Mouse (Mus musculus): Measurements from ENCODE around the gene Hmgb1. TPM values are rescaled to one million over a fixed set of nuclear protein-coding genes. Genes with fewer than 3 reads are reported as not detected.
A peak's percentile ranks its signal among the peaks of the same experiment; 100 is the strongest.

Gene Hmgb1
- polyA plus RNA-seq, 1 experiment from 2014 or later = 414 TPM

DNA sequence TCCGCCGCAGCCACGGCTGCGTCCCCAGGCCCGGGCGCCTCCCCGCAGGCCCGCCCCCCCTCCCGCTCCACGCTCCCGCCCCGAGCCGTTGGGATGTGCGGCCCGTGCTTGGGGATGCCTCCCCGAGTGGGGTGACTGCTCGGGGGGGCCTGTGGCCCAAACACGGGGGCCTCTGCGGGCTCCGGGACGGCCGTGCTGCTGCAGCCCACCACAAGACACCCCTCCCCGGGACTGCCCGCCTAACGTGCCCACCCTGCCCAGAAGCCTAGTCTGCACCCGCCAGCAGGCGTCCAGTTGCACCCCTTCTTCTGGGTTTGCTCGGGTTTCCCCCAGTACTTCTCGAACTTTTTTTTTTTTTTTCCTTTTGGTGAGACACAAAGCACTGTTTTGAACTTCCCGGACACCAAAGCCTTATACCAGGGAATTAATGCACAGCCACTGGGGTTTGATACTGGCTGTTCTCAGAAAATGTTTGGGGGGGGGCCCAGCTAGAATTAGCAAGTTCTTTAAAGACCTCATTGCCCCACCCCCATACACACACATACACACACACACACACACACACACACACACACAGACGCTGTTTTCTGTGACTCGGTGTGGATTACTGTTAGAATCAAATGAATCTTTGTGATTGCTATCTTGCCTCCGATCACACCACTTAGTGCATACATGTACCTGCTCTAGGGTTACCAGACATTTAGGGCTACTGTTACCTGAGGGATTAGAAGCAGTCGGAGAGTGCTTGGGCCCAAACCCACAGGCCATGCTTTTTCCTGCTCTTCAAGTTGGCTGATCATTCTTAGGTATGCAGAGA is 130.7 kb downstream of the Hmgb1 start:
- Histone ChIP-seq H3K27ac (no peak overlapping the region), H3K4me3 (ENCODE audit: inconsistent target) (peak overlapping the region; percentile 3; the same call in 1 of the 2 replicates), H3K36me3 (ENCODE audit: inconsistent target) (no peaks in the 10 kb centered on the region), H3K79me2 (ENCODE audit: inconsistent target) (peaks cover 22% of the 10 kb centered on the region)
- WGBS (ENCODE audit: missing documents) = 11% methylated on average over 19 of the region's 34 CpGs

DNA sequence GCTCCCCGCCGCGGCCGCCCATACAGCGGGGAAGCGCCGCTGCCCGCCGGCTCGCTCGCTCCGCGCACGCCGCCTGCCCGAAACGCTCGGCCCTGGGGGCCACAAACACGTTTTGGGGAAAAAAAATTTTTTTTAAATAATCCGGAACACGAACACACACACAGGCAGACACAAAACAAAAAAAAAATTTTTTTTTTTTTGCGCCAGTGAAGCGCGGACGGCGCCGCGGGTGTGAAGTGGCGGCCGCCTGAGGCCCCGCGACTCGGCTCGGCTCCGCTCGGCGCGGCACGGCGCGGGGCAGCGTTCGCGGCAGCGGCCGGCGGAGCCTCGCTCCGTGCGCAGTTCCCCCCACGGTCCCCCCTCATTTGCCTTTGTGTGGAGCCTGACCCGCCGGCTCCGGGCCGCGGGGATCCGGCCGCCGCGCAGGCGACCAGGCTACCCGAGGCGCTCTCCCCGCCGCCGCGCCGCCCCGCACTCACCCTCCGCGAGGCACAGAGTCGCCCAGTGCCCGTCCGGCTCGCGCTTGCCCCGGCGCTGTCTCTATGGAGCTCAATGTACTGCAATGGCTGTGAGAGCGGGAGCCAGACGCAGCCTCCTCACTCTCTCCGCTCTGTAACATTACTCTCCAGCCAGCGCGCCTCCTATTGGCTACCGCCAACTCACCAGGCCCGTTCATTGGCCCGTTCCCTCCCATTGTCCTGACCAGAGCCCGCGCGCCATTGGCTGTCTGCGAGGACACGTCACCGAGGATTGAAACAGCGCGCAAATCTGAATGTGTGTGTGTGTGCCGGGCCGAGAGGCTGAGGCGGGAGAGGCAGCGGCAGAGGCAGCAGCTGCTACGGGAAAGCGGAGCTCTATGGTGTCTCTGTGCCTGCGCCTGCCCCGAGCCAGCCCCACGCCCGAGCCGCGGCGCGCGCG is 131.6 kb downstream of the Hmgb1 start:
- H3K79me2 ChIP-seq (ENCODE audit: inconsistent target) = peaks cover 22% of the 10 kb centered on the region

DNA sequence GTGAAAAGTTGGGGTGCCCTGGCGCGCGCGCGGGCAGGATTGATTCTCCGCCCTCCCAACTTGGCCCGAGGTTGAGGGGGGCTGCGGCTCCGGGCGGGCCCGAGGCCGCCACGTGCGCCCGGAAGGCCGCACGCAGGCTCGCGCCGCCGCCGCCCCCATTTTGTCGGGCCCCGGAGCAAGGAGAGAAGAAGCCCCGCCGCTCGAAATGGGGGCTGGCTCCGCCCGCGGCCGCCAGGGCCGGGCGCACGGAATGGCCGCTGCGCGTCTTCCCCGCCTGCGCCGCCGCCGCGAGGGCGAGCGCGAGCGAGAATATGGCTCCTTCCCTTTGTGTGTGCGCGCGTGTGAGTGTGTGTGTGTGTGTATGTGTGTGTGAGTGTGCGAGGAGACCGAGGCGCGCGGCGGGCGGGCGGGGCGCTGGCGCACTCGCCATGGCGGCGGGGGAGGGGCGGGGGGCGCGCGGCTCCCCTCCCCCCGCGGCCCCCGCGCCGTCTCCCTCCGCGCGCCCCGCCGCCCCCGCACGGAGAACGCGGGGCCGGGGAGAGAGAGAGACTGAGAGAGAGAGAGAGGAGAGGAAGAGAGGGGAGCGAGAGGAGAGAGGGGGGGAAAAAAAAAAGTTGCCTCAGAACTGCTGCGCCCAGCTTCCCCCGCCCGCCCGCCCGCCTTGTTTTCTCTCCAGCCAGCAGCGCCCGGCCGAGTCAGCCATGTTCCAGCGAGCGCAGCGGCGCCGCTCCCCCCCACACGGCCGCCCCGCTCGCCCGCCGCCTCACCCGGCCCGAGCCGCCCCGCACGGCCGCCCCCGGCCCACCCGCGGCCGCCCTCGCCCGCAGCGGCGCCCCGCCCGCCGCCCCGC is 132.5 kb downstream of the Hmgb1 start:
- Histone ChIP-seq H3K4me3 (ENCODE audit: inconsistent target) (peak overlapping the region; percentile 46), H3K36me3 (ENCODE audit: inconsistent target) (peaks cover 2% of the 10 kb centered on the region; the same call in 1 of the 2 replicates), H3K27ac (peak overlapping the region; percentile 66), H3K79me2 (ENCODE audit: inconsistent target) (peaks cover 22% of the 10 kb centered on the region)
- 0% methylated on average over 16 of the region's 120 CpGs for WGBS (ENCODE audit: missing documents)

More for the DNA sequence above, 131.6 kb downstream of the Hmgb1 start:
- Histone ChIP-seq H3K4me3 (ENCODE audit: inconsistent target) (no peak overlapping the region; the same call in 1 of the 2 replicates), H3K27ac (no peak overlapping the region), H3K36me3 (ENCODE audit: inconsistent target) (no peaks in the 10 kb centered on the region)
- WGBS (ENCODE audit: missing documents) = under 1% methylated on average over 108 of the region's 110 CpGs

DNA sequence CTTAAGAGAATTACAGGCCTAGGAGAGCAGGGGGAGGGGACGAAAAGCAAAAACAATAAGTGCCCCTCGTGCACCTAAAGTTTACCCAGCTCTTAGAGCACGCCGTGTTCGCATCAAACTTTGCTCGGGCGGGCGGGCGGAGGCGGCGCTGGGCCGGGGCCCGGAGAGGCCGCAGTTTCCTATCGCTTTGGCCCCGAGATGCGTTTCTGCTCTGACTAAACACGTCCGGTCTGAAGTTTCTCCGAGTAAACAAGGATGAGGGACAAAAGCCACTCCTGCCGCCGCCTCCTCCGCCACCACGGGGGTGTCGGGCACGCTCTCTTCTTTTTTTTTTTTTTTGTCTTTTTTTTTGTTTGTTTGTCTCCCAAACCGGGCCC is 133.1 kb downstream of the Hmgb1 start:
- Histone ChIP-seq H3K4me3 (ENCODE audit: inconsistent target) (peak overlapping the region; percentile 46), H3K36me3 (ENCODE audit: inconsistent target) (peaks cover 5% of the 10 kb centered on the region; the same call in 1 of the 2 replicates)
- WGBS (ENCODE audit: missing documents) = 0% methylated on average over 26 of the region's 27 CpGs

DNA sequence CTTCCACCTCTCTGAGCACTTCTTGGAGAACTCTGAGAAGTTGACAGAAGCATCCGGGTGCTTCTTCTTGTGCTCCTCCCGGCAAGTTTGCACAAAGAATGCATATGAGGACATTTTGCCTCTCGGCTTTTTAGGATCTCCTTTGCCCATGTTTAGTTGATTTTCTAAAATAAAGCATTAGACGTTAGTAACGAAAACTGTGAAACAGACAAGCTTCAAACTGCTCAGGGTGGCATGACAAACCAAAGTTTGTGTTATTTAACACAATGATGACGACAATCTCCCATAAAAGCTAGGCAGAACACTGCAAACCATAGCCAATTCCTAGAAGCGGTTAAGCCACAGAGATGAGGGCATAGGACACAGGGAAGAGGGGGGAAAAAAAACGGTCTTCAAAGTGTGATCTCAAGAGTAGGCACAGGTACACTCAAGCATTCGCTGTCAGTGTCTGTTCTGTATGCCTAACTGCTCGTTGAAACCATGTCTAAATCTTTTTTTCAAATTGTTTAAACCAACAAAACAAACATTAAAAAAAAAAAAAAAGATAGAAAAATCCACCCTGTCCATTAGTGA is 133.6 kb downstream of the Hmgb1 start:
- Histone ChIP-seq H3K27ac (peak overlapping the region; percentile 66), H3K36me3 (ENCODE audit: inconsistent target) (peaks cover 8% of the 10 kb centered on the region; the same call in 1 of the 2 replicates), H3K4me3 (ENCODE audit: inconsistent target) (peak overlapping the region; percentile 46), H3K79me2 (ENCODE audit: inconsistent target) (peaks cover 22% of the 10 kb centered on the region)
- 6% methylated on average over 10 of the region's 10 CpGs for WGBS (ENCODE audit: missing documents)

More for the DNA sequence above, 133.1 kb downstream of the Hmgb1 start:
- Histone ChIP-seq H3K79me2 (ENCODE audit: inconsistent target) (peaks cover 22% of the 10 kb centered on the region), H3K27ac (peak overlapping the region; percentile 66)

DNA sequence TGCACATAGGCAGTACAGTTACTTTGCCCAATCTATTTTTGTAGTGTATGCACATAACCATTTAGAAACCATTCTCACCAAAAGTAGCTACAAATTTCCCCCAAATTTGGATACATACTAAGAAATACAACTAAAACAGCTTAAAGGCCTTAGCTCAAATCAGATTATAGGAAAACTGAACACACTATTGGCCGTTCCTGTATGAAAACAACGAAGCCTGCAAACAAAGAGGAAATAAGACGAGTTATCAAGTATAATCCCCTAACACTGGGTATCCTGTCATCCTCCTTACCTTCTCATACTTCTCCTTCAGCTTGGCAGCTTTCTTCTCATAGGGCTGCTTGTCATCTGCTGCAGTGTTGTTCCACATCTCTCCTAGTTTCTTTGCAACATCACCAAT is 134.9 kb downstream of the Hmgb1 start:
- WGBS (ENCODE audit: missing documents) = 49% methylated on average over 3 of the region's 3 CpGs
- Histone ChIP-seq H3K36me3 (ENCODE audit: inconsistent target) (peaks cover 10% of the 10 kb centered on the region; the same call in 1 of the 2 replicates), H3K4me3 (ENCODE audit: inconsistent target) (no peak overlapping the region), H3K27ac (no peak overlapping the region), H3K79me2 (ENCODE audit: inconsistent target) (peaks cover 22% of the 10 kb centered on the region)

DNA sequence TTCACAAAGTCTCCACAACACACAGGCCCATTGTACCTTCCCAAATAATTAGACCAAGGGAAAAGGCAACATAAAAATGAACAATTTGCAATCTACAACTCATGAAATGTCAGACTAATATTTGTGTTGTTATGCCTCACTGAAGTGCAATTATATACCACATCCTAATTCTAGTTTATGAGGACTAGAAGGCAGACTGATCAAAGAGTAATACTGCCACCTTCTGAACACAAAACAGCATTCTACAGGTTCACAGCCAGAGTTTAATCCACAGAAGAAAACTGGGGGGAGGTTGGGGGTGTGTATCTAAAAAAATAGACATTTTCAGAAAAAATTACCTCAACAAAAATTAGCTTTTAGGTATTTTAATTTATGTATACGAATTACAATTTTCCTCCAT is 135.3 kb downstream of the Hmgb1 start:
- Histone ChIP-seq H3K36me3 (ENCODE audit: inconsistent target) (peaks cover 10% of the 10 kb centered on the region; the same call in 1 of the 2 replicates), H3K4me3 (ENCODE audit: inconsistent target) (no peak overlapping the region), H3K79me2 (ENCODE audit: inconsistent target) (peaks cover 22% of the 10 kb centered on the region), H3K27ac (no peak overlapping the region)
- 88% methylated on average over 1 of the region's 1 CpGs for WGBS (ENCODE audit: missing documents)

DNA sequence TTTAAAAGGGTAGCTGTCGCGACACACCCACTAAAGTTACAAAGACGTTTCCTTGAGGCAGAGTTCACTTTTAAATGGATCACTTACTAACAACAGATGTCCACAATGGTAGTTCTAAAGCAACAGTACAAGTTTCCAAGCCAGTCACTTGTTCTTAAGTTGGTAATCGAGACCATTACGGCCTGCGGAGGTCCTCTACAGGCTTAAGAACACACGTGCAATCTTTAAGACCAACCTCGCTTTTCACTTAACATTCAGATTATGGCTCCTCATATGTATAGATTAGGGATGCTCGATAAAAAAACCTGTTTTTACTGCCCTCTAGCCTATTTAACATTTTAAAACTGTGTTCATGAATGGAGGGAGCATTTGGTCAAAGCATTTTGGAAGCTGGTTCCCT is 137.6 kb downstream of the Hmgb1 start:
- Histone ChIP-seq H3K36me3 (ENCODE audit: inconsistent target) (peaks cover 10% of the 10 kb centered on the region; the same call in 1 of the 2 replicates), H3K4me3 (ENCODE audit: inconsistent target) (no peak overlapping the region), H3K27ac (no peak overlapping the region), H3K79me2 (ENCODE audit: inconsistent target) (peaks cover 22% of the 10 kb centered on the region)
- 94% methylated on average over 9 of the region's 9 CpGs for WGBS (ENCODE audit: missing documents)

DNA sequence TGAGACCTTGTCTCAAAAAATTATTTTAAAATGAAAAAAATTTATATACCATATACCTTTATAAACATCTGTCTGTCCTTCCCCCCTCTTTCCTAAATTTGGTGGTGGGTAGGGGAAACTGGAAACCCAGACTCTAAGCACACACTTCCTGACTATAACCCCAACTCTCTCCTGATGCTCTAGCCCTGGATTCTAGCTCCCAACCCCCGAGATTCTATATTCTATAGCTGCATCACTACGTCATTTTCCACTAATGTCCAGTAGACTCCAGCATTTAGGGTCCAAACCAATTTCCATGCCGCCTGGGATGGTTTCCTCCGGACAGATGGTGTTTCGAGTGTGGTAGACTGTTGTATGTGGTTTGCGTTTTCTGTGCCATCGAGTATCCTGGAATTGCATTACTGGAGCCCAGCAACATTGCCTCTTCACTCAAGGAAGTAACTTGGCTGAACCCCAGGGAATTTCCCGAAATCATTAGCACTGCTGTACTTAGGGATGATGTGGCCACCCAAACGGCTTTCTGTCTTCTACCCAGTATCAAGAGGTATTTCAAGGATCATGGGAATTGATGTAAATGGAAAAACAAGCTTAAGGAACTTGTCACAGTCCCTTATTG is 138.7 kb downstream of the Hmgb1 start:
- Histone ChIP-seq H3K36me3 (ENCODE audit: inconsistent target) (peaks cover 10% of the 10 kb centered on the region; the same call in 1 of the 2 replicates), H3K4me3 (ENCODE audit: inconsistent target) (no peak overlapping the region), H3K27ac (no peak overlapping the region), H3K79me2 (ENCODE audit: inconsistent target) (peaks cover 17% of the 10 kb centered on the region)
- whole genome bisulfite sequencing (ENCODE audit: missing documents) = 94% methylated on average over 9 of the region's 9 CpGs

DNA sequence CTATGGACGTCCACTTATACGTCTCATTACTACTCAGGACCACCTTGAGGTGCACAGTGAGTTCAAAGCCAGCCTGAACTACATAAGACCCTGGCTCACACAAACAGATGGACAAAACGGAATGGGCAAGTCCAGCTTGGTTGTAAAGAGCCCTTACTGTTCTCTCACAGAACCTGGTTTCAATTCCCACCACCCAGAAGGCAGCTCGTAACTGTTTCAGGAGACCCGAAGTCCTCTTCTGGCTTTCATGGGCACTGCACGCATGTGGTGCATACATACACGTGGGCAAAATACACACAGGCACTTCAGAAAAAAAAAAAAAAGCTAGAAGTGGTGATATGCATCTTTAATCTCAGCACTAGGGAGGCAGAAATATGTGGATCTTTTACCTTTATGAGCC is 139.2 kb downstream of the Hmgb1 start:
- Histone ChIP-seq H3K79me2 (ENCODE audit: inconsistent target) (peaks cover 12% of the 10 kb centered on the region), H3K36me3 (ENCODE audit: inconsistent target) (peaks cover 10% of the 10 kb centered on the region; the same call in 1 of the 2 replicates), H3K4me3 (ENCODE audit: inconsistent target) (no peak overlapping the region), H3K27ac (no peak overlapping the region)
- WGBS (ENCODE audit: missing documents) = 91% methylated on average over 7 of the region's 7 CpGs

DNA sequence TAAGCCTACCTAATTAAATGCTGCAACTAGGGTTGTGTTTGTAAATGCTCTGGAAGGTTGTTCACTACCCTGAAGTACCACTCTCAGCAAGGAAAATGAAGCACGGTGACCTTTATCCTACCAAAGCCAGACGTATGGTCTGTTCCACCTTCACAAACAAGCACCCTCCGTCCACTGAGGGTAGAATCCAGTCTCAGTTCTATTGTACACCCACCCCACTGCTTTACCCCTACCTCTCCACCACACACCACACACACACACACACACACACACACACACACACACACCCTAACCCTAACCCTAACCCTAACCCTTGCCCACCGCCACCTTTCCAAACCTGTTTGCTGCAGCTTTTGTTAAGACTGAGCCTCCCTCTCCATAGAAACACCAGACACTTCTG is 140.2 kb downstream of the Hmgb1 start:
- Histone ChIP-seq H3K36me3 (ENCODE audit: inconsistent target) (peaks cover 10% of the 10 kb centered on the region; the same call in 1 of the 2 replicates), H3K4me3 (ENCODE audit: inconsistent target) (no peak overlapping the region), H3K27ac (no peak overlapping the region), H3K79me2 (ENCODE audit: inconsistent target) (peaks cover 2% of the 10 kb centered on the region; the same call in 1 of the 2 replicates)
- WGBS (ENCODE audit: missing documents) = 94% methylated on average over 4 of the region's 4 CpGs

DNA sequence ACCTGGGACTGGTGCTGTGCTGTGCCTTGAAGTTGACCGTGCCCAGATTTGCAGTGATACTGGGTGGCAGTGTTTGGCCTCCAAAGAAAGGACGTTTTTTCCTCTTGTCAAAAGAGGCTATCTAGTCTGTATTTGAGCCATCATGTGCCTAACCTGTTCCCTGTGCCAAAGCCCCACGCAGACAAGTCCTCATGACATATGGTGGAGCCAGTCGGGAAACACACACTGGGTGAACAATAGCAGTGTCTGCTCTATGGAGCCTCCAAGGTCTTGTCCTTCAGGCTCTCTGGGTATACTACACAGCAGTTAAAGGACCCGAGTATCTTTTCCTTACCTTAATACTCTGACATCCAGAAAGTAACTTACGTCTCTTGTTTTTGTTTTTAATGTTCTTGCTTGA is 141.0 kb downstream of the Hmgb1 start:
- H3K4me3 ChIP-seq (ENCODE audit: inconsistent target) = no peak overlapping the region
- WGBS (ENCODE audit: missing documents) = 84% methylated on average over 6 of the region's 6 CpGs
- no peak overlapping the region for H3K27ac ChIP-seq
- no peaks in the 10 kb centered on the region for H3K79me2 ChIP-seq (ENCODE audit: inconsistent target)
- peaks cover 10% of the 10 kb centered on the region; the same call in 1 of the 2 replicates for H3K36me3 ChIP-seq (ENCODE audit: inconsistent target)

DNA sequence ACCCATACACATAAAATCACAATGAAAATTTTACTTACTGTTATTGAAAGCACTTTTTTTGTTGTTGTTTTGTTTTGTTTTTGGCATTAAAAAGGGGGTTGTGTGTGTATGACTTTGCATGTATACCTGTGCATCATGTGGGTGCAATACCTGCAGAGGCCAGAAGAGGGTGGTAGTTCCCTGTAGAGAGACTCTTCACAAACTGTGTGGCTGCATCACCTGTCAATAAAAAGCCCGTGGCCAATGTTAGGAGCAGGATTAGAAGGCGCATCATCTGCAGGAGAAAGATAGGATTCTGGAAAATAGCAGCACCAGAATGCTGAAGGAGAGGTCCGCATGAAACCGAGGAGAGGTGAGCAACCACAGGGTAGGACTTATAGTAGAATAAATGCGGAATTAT is 144.5 kb downstream of the Hmgb1 start:
- WGBS (ENCODE audit: missing documents) = 86% methylated on average over 4 of the region's 5 CpGs
- Histone ChIP-seq H3K4me3 (ENCODE audit: inconsistent target) (no peak overlapping the region), H3K36me3 (ENCODE audit: inconsistent target) (no peaks in the 10 kb centered on the region), H3K79me2 (ENCODE audit: inconsistent target) (no peaks in the 10 kb centered on the region), H3K27ac (no peak overlapping the region)

Measured in macrophage (primary cell).